ENCODE assay signal across 8 mouse cellular contexts in genomic region chr5:64230061-64230466, GRCm38 (mm10).
DNase-seq lines count a peak whose midpoint lies in the region; ATAC-seq lines count a peak whose summit lies in the region.

No protein-coding gene starts in this region.

- H3K4me3 ChIP-seq in hindbrain, embryonic 11.5 days (ENCODE audit: low read depth, low read length): peak overlapping the region; percentile 69

- H3K4me1 ChIP-seq in hindbrain, embryonic 11.5 days (replicated peaks; ENCODE audit: control insufficient read depth, insufficient read depth, low read length): no peaks in the 10 kb centered on the region

- H3K9me3 ChIP-seq in hindbrain, embryonic 11.5 days (ENCODE audit: control insufficient read depth, low read length): no peaks in the 10 kb centered on the region

- H3K27ac ChIP-seq in hindbrain, embryonic 11.5 days (ENCODE audit: low read depth, low read length): no peak overlapping the region

- H3K36me3 ChIP-seq in hindbrain, embryonic 11.5 days (ENCODE audit: control insufficient read depth, insufficient read depth, low read length): no peaks in the 10 kb centered on the region

- peak overlapping the region; percentile 88 for H3K4me2 ChIP-seq in hindbrain, embryonic 11.5 days (replicated peaks; ENCODE audit: low read depth, low read length)

- H3K27me3 ChIP-seq in hindbrain, embryonic 11.5 days (ENCODE audit: control insufficient read depth, insufficient read depth, low read length): no peaks in the 10 kb centered on the region

- peak overlapping the region; percentile 65 for H3K9ac ChIP-seq in hindbrain, embryonic 11.5 days (ENCODE audit: low read depth, low read length)

- ATAC-seq in frontal cortex, adult (ENCODE audit: low TSS enrichment): peak; percentile 54
- peak; percentile 95 for ATAC-seq in hindbrain, embryonic 11.5 days (ENCODE audit: low FRiP score)

- DNase-seq in NIH3T3 (ENCODE audit: low read depth): peak; percentile 97
- DNase-seq in cerebellum, adult 9-10 months: peak; percentile 51
- peak; percentile 96 for DNase-seq in hindbrain, embryonic 11.5 days (ENCODE audit: low spot score)
- DNase-seq in layer of hippocampus, postnatal 14 days (ENCODE audit: low spot score in 2 of 2): peak; percentile 68 to 72
- DNase-seq in lung, postnatal 10 days: peak; percentile 96
- DNase-seq in ovary, postnatal 14 days (ENCODE audit: low spot score): peak; percentile 81
- peak; percentile 95 for DNase-seq in thymus, postnatal 14 days

- WGBS in hindbrain, embryonic 11.5 days: 0% methylated on average over 22 of the region's 48 CpGs
